Mouse (Mus musculus): Measurements from ENCODE around the gene Atraid. TPM values are rescaled to one million over a fixed set of nuclear protein-coding genes. Genes with fewer than 3 reads are reported as not detected.
A peak's percentile ranks its signal among the peaks of the same experiment; 100 is the strongest.
"Not testable (repeated sequence)": the region's sequence is repeated elsewhere in the genome, so short reads cannot be mapped to it uniquely, and the experiment has no call there.

The Atraid gene
- total and polyA plus RNA-seq, 3 experiments: 58.0 to 88.7 (median 60.1) TPM

DNA sequence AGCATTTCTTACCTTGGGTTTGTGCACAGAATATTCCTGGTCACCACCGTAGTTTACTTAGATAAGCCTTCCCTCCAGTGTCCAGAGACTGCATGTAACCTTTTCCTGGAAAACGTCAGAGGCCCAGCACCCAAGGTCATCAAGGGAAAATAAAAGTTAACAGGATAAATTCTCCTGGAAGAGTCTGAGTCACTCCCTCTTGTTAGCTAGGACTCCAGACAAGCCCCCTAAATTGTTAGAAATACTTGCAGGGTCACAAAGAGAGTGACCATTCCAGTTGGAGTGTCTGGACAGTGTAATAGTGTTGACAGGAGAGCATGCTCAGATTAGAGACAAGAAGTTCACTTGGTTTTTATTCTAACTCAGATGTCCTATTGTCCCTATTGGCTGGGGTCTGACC, 32.2 kb upstream of the Atraid start:
- TF ChIP-seq SMC3 (IDR thresholded peaks at IDR 0.05; ENCODE audit: low read depth, low read length) (no peak), ZKSCAN1 (IDR thresholded peaks at IDR 0.05; ENCODE audit: borderline replicate concordance, low read depth, low read length) (no peak), EP300 (IDR thresholded peaks at IDR 0.05; ENCODE audit: low read length) (no peak), USF1 (IDR thresholded peaks at IDR 0.05; ENCODE audit: low read depth, low read length) (no peak), TCF12 (IDR thresholded peaks at IDR 0.05; ENCODE audit: low read depth, low read length) (no peak), NRF1 (IDR thresholded peaks at IDR 0.05; ENCODE audit: low read depth, low read length) (no peak), TBP (conservative IDR thresholded peaks at IDR 0.05; ENCODE audit: low read depth, low read length) (no peak)
- Histone ChIP-seq H3K27ac (ENCODE audit: insufficient read depth, low read depth) (no peak overlapping the region), H3K36me3 (replicated peaks in 1 of 2; ENCODE audit: control insufficient read depth in 1 of 2, insufficient read depth in 1 of 2, low read length in 1 of 2) (no peaks in the 10 kb centered on the region), H3K9ac (ENCODE audit: insufficient read depth, low read depth) (no peak overlapping the region), H3K4me3 (replicated peaks in 1 of 3; ENCODE audit: low read depth in 2 of 3, low read length in 2 of 3, poor library complexity in 1 of 3) (no peak overlapping the region), H3K4me2 (ENCODE audit: insufficient read depth, low read depth, poor library complexity, severe bottlenecking) (no peak overlapping the region), H3K9me3 (replicated peaks; ENCODE audit: low read length) (no peaks in the 10 kb centered on the region), H3K79me2 (replicated peaks; ENCODE audit: control insufficient read depth, extremely low read depth, insufficient read depth, poor library complexity, severe bottlenecking) (no peaks in the 10 kb centered on the region), H3K27me3 (replicated peaks) (no peaks in the 10 kb centered on the region), H3K4me1 (ENCODE audit: control insufficient read depth in 1 of 2, insufficient read depth in 2 of 2) (peaks cover 4 to 14% of the 10 kb centered on the region in 2 experiments; a peak in 3 of 4 replicates)
- no peak for DNase-seq (ENCODE audit: extremely low read depth)
- in situ Hi-C loops (cut with MboI; ENCODE audit: low pct_ligation_motif_present, low pct_unique_long_range_greater_than_20kb, low sequenced_read_pairs): no loop called here
- dilution Hi-C loops (cut with MboI; ENCODE audit: extremely low pct_ligation_motif_present, extremely low pct_unique_long_range_greater_than_20kb, low sequenced_read_pairs): no loop called here

DNA sequence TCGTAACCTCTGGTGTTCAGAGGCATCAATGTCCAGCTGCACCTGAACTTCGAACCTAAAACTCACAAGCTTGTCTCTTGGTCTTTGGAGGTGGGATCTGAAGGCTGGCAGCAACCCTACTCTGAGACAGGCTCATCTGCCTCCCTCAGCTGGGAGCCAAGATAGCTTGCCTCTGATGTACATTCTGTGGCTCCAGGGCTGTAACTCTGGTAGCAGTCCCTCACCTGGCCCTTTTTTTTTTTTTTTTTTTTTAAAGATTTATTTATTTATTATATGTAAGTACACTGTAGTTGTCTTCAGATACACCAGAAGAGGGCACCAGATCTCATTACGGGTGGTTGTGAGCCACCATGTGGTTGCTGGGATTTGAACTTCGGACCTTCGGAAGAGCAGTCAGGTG, 26.3 kb upstream of the Atraid start:
- H3K4me1 ChIP-seq (ENCODE audit: control insufficient read depth in 1 of 2, insufficient read depth in 2 of 2); H3K9me3 ChIP-seq (replicated peaks; ENCODE audit: low read length); H3K4me3 ChIP-seq (replicated peaks in 1 of 3; ENCODE audit: low read depth in 2 of 3, low read length in 2 of 3, poor library complexity in 1 of 3); H3K9ac ChIP-seq (ENCODE audit: insufficient read depth, low read depth); H3K36me3 ChIP-seq (replicated peaks in 1 of 2; ENCODE audit: control insufficient read depth in 1 of 2, insufficient read depth in 1 of 2, low read length in 1 of 2); in situ Hi-C loops (cut with MboI; ENCODE audit: low pct_ligation_motif_present, low pct_unique_long_range_greater_than_20kb, low sequenced_read_pairs); H3K27ac ChIP-seq (ENCODE audit: insufficient read depth, low read depth); H3K4me2 ChIP-seq (ENCODE audit: insufficient read depth, low read depth, poor library complexity, severe bottlenecking); dilution Hi-C loops (cut with MboI; ENCODE audit: extremely low pct_ligation_motif_present, extremely low pct_unique_long_range_greater_than_20kb, low sequenced_read_pairs); H3K27me3 ChIP-seq (replicated peaks); DNase-seq (ENCODE audit: extremely low read depth); H3K79me2 ChIP-seq (replicated peaks; ENCODE audit: control insufficient read depth, extremely low read depth, insufficient read depth, poor library complexity, severe bottlenecking): not testable (repeated sequence)
- peak; percentile 44; the same call in 1 of the 2 replicates for TF ChIP-seq ZNF384 (IDR thresholded peaks at IDR 0.05; ENCODE audit: low read depth, low read length)
- peak in 1 of 2 experiments; percentile 10; a peak in 1 of 4 replicates for TF ChIP-seq CTCF (conservative IDR thresholded peaks at IDR 0.05 in 1 of 2, IDR thresholded peaks at IDR 0.05 in 1 of 2; ENCODE audit: low read depth in 2 of 2, low read length in 2 of 2)

DNA sequence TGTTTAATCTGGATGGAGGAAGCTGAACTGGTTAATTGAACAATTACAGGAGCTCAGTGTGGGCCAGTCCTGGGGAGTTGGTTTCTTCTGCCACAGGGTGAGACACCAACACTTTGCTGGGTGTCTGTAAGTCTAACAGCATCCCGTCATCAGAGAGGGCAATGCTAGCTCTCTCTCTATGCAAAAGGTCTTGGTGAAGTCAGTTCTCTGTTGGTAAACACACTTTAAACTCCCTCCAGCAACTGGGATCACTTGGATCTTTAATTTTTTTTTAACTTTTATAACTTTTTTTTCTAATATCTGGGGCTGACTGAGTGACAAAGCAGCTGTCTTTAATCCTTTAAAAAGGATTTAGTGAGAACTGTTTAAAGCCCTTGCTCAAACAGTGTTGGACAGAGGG, 25.4 kb upstream of the Atraid start:
- Histone ChIP-seq H3K36me3 (replicated peaks in 1 of 2; ENCODE audit: control insufficient read depth in 1 of 2, insufficient read depth in 1 of 2, low read length in 1 of 2) (no peaks in the 10 kb centered on the region), H3K9me3 (replicated peaks; ENCODE audit: low read length) (no peaks in the 10 kb centered on the region), H3K4me2 (ENCODE audit: insufficient read depth, low read depth, poor library complexity, severe bottlenecking) (no peak overlapping the region), H3K79me2 (replicated peaks; ENCODE audit: control insufficient read depth, extremely low read depth, insufficient read depth, poor library complexity, severe bottlenecking) (no peaks in the 10 kb centered on the region), H3K4me3 (replicated peaks in 1 of 3; ENCODE audit: low read depth in 2 of 3, low read length in 2 of 3, poor library complexity in 1 of 3) (no peak overlapping the region), H3K4me1 (ENCODE audit: control insufficient read depth in 1 of 2, insufficient read depth in 2 of 2) (0 out of 4 replicates have a peak, but pooled peaks cover 0 to 2% of the 10 kb centered on the region in 2 experiments), H3K9ac (ENCODE audit: insufficient read depth, low read depth) (no peak overlapping the region), H3K27ac (ENCODE audit: insufficient read depth, low read depth) (no peak overlapping the region), H3K27me3 (replicated peaks) (no peaks in the 10 kb centered on the region)
- dilution Hi-C loops (cut with MboI; ENCODE audit: extremely low pct_ligation_motif_present, extremely low pct_unique_long_range_greater_than_20kb, low sequenced_read_pairs): no loop called here
- in situ Hi-C loops (cut with MboI; ENCODE audit: low pct_ligation_motif_present, low pct_unique_long_range_greater_than_20kb, low sequenced_read_pairs): no loop called here
- no peak for DNase-seq (ENCODE audit: extremely low read depth)
- TF ChIP-seq CTCF (conservative IDR thresholded peaks at IDR 0.05 in 1 of 2, IDR thresholded peaks at IDR 0.05 in 1 of 2; ENCODE audit: low read depth in 2 of 2, low read length in 2 of 2) (no peak), MAFK (IDR thresholded peaks at IDR 0.05; ENCODE audit: insufficient replicate concordance, low read length) (no peak)
